Mouse (Mus musculus): ENCODE measurements around the gene Cd34. TPM values are rescaled to one million over a fixed set of nuclear protein-coding genes. Genes with fewer than 3 reads are reported as not detected.

Cd34 gene
- polyA plus RNA-seq (2014; fragmentation: Illumina TruSeq; extraction: RNeasy Lipid Tissue Mini Kit (QIAGEN cat#74804); ENCODE audit: low read depth, low replicate concordance) = 2.6 TPM

DNA sequence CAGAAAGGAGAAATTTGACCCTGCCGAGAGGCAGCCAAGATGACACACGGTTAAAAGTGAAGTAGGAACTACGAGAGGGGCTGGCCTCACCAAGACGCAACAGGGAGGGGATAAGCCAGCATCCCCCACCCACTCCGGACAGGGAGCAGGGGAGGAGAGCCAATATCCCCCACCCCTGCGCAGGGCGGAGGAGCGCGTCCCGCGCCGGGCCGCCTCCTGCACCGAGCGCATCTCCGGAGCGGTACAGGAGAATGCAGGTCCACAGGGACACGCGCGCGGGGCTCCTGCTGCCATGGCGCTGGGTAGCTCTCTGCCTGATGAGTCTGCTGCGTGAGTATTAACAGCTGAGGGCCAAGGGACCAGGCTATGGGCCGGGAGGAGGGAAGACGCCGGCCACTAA, at the start of gene Cd34:
Gene Cd34 (plus strand): TSS at position 105 of the 400 bp plus-strand sequence.

Other genes starting within 250 kb of the Cd34 start
- 1.5 TPM for gene Cd46, start 153.4 kb downstream of the Cd34 start, polyA plus RNA-seq (2014; fragmentation: Illumina TruSeq; extraction: RNeasy Lipid Tissue Mini Kit (QIAGEN cat#74804); ENCODE audit: low read depth, low replicate concordance)
- gene Cr1l, start 192.8 kb downstream of the Cd34 start, polyA plus RNA-seq (2014; fragmentation: Illumina TruSeq; extraction: RNeasy Lipid Tissue Mini Kit (QIAGEN cat#74804); ENCODE audit: low read depth, low replicate concordance) = 117 TPM
- gene Cr2, start 237.9 kb downstream of the Cd34 start, polyA plus RNA-seq (2014; fragmentation: Illumina TruSeq; extraction: RNeasy Lipid Tissue Mini Kit (QIAGEN cat#74804); ENCODE audit: low read depth, low replicate concordance) = 0.40 TPM